Mouse (Mus musculus) kidney, adult 2 months (tissue): ENCODE data around the gene Hoxa3.

Experiments
- CTCF ChIP-seq: fragments of 200-500 bp; conservative IDR thresholded peaks from 2 replicates; pipeline ENCODE4 v1.5.1; 2011; ENCODE audit warnings: low read depth, mild to moderate bottlenecking, control low read depth, low read length, moderate library complexity, mixed read lengths; ENCODE audit not compliant: insufficient read depth, insufficient read length
- POLR2A ChIP-seq: fragments of 200-500 bp; IDR thresholded peaks from one replicate; pipeline ENCODE4 v1.6.1; 2011; ENCODE audit warnings: low read depth, low read length, control low read depth

DNA sequence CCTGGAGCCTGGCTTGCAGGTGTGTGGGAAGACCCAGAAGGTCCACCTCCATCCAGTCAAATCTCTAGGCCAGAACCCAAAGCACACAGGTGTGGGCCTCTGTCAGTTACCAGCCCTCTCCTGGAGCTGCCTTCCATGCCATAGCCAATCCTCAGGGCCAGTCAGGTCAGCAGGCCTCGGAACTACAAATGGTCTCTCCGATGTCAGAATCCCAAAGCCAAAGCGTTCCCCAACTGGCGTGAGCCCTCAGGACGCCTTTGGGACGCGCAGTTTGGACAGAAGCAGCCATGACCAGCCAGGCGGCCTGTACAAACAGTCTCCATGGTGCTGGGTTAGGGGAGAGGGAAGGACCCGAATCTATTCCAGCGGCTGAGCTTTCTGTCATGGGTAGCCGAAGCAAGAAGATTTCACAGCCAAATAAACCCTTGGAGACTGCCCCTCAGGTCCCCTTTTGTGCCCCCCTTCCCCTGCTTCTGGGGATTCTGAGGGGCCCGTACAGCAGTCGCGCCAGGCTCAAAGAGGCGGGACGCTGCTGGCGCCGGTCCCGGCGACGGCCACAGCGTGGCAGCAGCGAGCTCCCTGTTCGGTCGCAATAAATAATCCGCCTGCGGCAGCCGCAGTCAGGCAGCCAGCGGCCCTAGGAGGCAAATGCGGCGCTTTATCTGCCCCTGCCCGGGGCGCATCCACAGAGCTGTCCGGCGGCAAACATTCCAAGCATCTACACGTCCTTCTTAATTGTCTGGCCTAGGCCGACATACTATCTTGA, 1.8 kb downstream of the Hoxa3 start:
- peak; percentile 71 for TF ChIP-seq CTCF
- peak; percentile 56 for TF ChIP-seq POLR2A
